Mouse (Mus musculus) kidney, embryonic 16.5 days (tissue): ENCODE measurements around the gene Wfikkn1. TPM values are rescaled to one million over a fixed set of nuclear protein-coding genes. Genes with fewer than 3 reads are reported as not detected.

Source experiments
- ATAC-seq: fragments of 200-750 bp; cut with Nextera tagmentation; 2 replicates; pipeline ENCODE4 v1.8.0; 2017; ENCODE audit warnings: moderate TSS enrichment; ENCODE audit not compliant: low FRiP score, low TSS enrichment
- H3K27ac ChIP-seq: fragments of 300-500 bp; sonication (generic); 2 replicates; pipeline ENCODE4 v1.5.1; 2014; ENCODE audit warnings: low read length
- H3K27me3 ChIP-seq: fragments of 300-500 bp; sonication (generic); 2 replicates; pipeline ENCODE4 v1.6.1; 2014; ENCODE audit warnings: low read length, control low read depth, mixed read lengths; ENCODE audit not compliant: insufficient read depth
- H3K36me3 ChIP-seq: fragments of 300-500 bp; sonication (generic); 2 replicates; pipeline ENCODE4 v1.6.1; 2014; ENCODE audit warnings: low read length, control low read depth, mixed read lengths; ENCODE audit not compliant: insufficient read depth
- H3K4me1 ChIP-seq: fragments of 300-500 bp; sonication (generic); 2 replicates; pipeline ENCODE4 v1.6.1; 2014; ENCODE audit warnings: low read length, control low read depth, mixed read lengths; ENCODE audit not compliant: insufficient read depth
- H3K4me2 ChIP-seq: fragments of 300-500 bp; sonication (generic); replicated peaks from 2 replicates; pipeline ENCODE4 v1.6.1; 2014; ENCODE audit warnings: low read depth, low read length
- H3K4me3 ChIP-seq: fragments of 300-500 bp; sonication (generic); 2 replicates; pipeline ENCODE4 v1.5.1; 2014; ENCODE audit warnings: mild to moderate bottlenecking, low read length
- H3K9ac ChIP-seq: fragments of 300-500 bp; sonication (generic); replicated peaks from 2 replicates; pipeline ENCODE4 v1.6.1; 2014; ENCODE audit warnings: low read length
- H3K9me3 ChIP-seq: fragments of 300-500 bp; sonication (generic); 2 replicates; pipeline ENCODE4 v1.6.1; 2016; ENCODE audit warnings: low read length, control low read depth
- WGBS: fragments of 180-500 bp; shearing (Covaris S2); extraction: QIAGEN DNeasy Blood & Tissue Kit; methylation state at CpG from one replicate; pipeline ENCODE4 v1.1.7; 2014; 5-methylcytosine and 5-hydroxymethylcytosine counted together
- polyA plus RNA-seq: library from polyadenylated mRNA; unstranded; fragments of >200 nt; fragmentation: Nextera tagmentation; extraction: Ambion mirVana; gene quantifications from 2 replicates; pipeline ENCODE4 v1.2.1, GENCODE M21; 2015

Gene Wfikkn1
- polyA plus RNA-seq, 1 experiment from 2014 or later: 0.71 TPM

- 88% methylated on average over 1 of the region's 1 CpGs for WGBS
- Histone ChIP-seq H3K9ac (no peak overlapping the region), H3K27me3 (no peaks in the 10 kb centered on the region), H3K4me1 (peaks cover 15% of the 10 kb centered on the region), H3K9me3 (no peaks in the 10 kb centered on the region), H3K4me2 (no peak overlapping the region; the same call in 1 of the 2 replicates), H3K27ac (peak overlapping the region; percentile 27; the same call in 1 of the 2 replicates), H3K36me3 (no peaks in the 10 kb centered on the region), H3K4me3 (no peak overlapping the region)
- ATAC-seq: no peak
Observed at GRCm38 (mm10) chr17:25913877-25914275, 33.2 kb upstream of the Wfikkn1 start.

GRCm38 (mm10) chr17:25913186-25913876 is 32.7 kb upstream of the Wfikkn1 start:
- no peaks in the 10 kb centered on the region for H3K36me3 ChIP-seq
- WGBS: 76% methylated on average over 14 of the region's 14 CpGs

GRCm38 (mm10) chr17:25911816-25912215 is 31.2 kb upstream of the Wfikkn1 start:
- H3K27ac ChIP-seq: no peak overlapping the region
- no peaks in the 10 kb centered on the region for H3K36me3 ChIP-seq
- H3K4me1 ChIP-seq: peaks cover 2% of the 10 kb centered on the region; the same call in 1 of the 2 replicates
- WGBS: 93% methylated on average over 4 of the region's 4 CpGs
- no peak overlapping the region for H3K9ac ChIP-seq
- ATAC-seq: no peak
- H3K27me3 ChIP-seq: no peaks in the 10 kb centered on the region
- H3K4me3 ChIP-seq: no peak overlapping the region
- no peak overlapping the region for H3K4me2 ChIP-seq
- H3K9me3 ChIP-seq: no peaks in the 10 kb centered on the region

More at GRCm38 (mm10) chr17:25913186-25913876, 32.7 kb upstream of the Wfikkn1 start:
- ATAC-seq: no peak
- Histone ChIP-seq H3K27me3 (no peaks in the 10 kb centered on the region), H3K4me1 (peaks cover 10% of the 10 kb centered on the region), H3K4me2 (no peak overlapping the region; the same call in 1 of the 2 replicates), H3K4me3 (no peak overlapping the region), H3K9me3 (no peaks in the 10 kb centered on the region), H3K27ac (no peak overlapping the region), H3K9ac (no peak overlapping the region)

GRCm38 (mm10) chr17:25907640-25908039 is 27.0 kb upstream of the Wfikkn1 start:
- no peaks in the 10 kb centered on the region for H3K36me3 ChIP-seq
- WGBS: 86% methylated on average over 2 of the region's 2 CpGs
- H3K27ac ChIP-seq: no peak overlapping the region
- H3K9me3 ChIP-seq: no peaks in the 10 kb centered on the region
- H3K27me3 ChIP-seq: no peaks in the 10 kb centered on the region
- H3K4me2 ChIP-seq: no peak overlapping the region
- H3K9ac ChIP-seq: no peak overlapping the region
- ATAC-seq: no peak
- no peaks in the 10 kb centered on the region for H3K4me1 ChIP-seq
- no peak overlapping the region for H3K4me3 ChIP-seq

GRCm38 (mm10) chr17:25903061-25903460 is 22.4 kb upstream of the Wfikkn1 start:
- ATAC-seq: no peak
- no peak overlapping the region for H3K4me3 ChIP-seq
- H3K36me3 ChIP-seq: peaks cover 6% of the 10 kb centered on the region; the same call in 1 of the 2 replicates
- H3K9me3 ChIP-seq: no peaks in the 10 kb centered on the region
- H3K27me3 ChIP-seq: no peaks in the 10 kb centered on the region
- no peak overlapping the region for H3K27ac ChIP-seq
- no peaks in the 10 kb centered on the region for H3K4me1 ChIP-seq
- H3K4me2 ChIP-seq: no peak overlapping the region
- 77% methylated on average over 3 of the region's 3 CpGs for WGBS
- no peak overlapping the region for H3K9ac ChIP-seq

- H3K36me3 ChIP-seq: peaks cover 6% of the 10 kb centered on the region; the same call in 1 of the 2 replicates
Observed at GRCm38 (mm10) chr17:25900193-25900592, 19.5 kb upstream of the Wfikkn1 start.

GRCm38 (mm10) chr17:25895891-25896290 is 15.2 kb upstream of the Wfikkn1 start:
- Histone ChIP-seq H3K9me3 (no peaks in the 10 kb centered on the region), H3K4me3 (no peak overlapping the region), H3K4me2 (no peak overlapping the region), H3K4me1 (peaks cover 18% of the 10 kb centered on the region; the same call in 1 of the 2 replicates), H3K27me3 (no peaks in the 10 kb centered on the region), H3K9ac (peak overlapping the region; percentile 2; the same call in 1 of the 2 replicates), H3K27ac (peak overlapping the region; percentile 11), H3K36me3 (peaks cover 6% of the 10 kb centered on the region; the same call in 1 of the 2 replicates)
- 49% methylated on average over 12 of the region's 12 CpGs for WGBS
- 0 out of 2 replicates have a peak, but pooled peaks have one; percentile 29 for ATAC-seq

More at GRCm38 (mm10) chr17:25900193-25900592, 19.5 kb upstream of the Wfikkn1 start:
- Histone ChIP-seq H3K27ac (no peak overlapping the region), H3K9ac (no peak overlapping the region), H3K4me1 (peaks cover 14% of the 10 kb centered on the region; the same call in 1 of the 2 replicates), H3K4me2 (no peak overlapping the region), H3K4me3 (no peak overlapping the region), H3K27me3 (no peaks in the 10 kb centered on the region), H3K9me3 (no peaks in the 10 kb centered on the region)
- WGBS: 97% methylated on average over 1 of the region's 1 CpGs
- ATAC-seq: no peak

- H3K4me3 ChIP-seq: no peak overlapping the region
- H3K9ac ChIP-seq: no peak overlapping the region
- no peak for ATAC-seq
- H3K9me3 ChIP-seq: no peaks in the 10 kb centered on the region
- 28% methylated on average over 2 of the region's 2 CpGs for WGBS
- peaks cover 18% of the 10 kb centered on the region; the same call in 1 of the 2 replicates for H3K4me1 ChIP-seq
- peak overlapping the region; percentile 11 for H3K27ac ChIP-seq
- peaks cover under 1% of the 10 kb centered on the region; the same call in 1 of the 2 replicates for H3K36me3 ChIP-seq
- H3K4me2 ChIP-seq: no peak overlapping the region
- no peaks in the 10 kb centered on the region for H3K27me3 ChIP-seq
Observed at GRCm38 (mm10) chr17:25895415-25895814, 14.8 kb upstream of the Wfikkn1 start.

GRCm38 (mm10) chr17:25893975-25894617 is 13.4 kb upstream of the Wfikkn1 start:
- H3K27ac ChIP-seq: peak overlapping the region; percentile 54; the same call in 1 of the 2 replicates
- no peak overlapping the region for H3K4me3 ChIP-seq
- H3K4me2 ChIP-seq: no peak overlapping the region
- 41% methylated on average over 2 of the region's 2 CpGs for WGBS
- ATAC-seq: peak; percentile 80
- no peak overlapping the region for H3K9ac ChIP-seq
- H3K27me3 ChIP-seq: no peaks in the 10 kb centered on the region
- no peaks in the 10 kb centered on the region for H3K9me3 ChIP-seq
- H3K36me3 ChIP-seq: 0 out of 2 replicates have a peak, but pooled peaks cover 5% of the 10 kb centered on the region
- peaks cover 18% of the 10 kb centered on the region; the same call in 1 of the 2 replicates for H3K4me1 ChIP-seq
